Mouse (Mus musculus) forebrain, embryonic 16.5 days (tissue): Measurements from ENCODE around the gene Tnks2. TPM values are rescaled to one million over a fixed set of nuclear protein-coding genes. Genes with fewer than 3 reads are reported as not detected.

Source experiments
- ATAC-seq: fragments of 200-750 bp; cut with Nextera tagmentation; 2 replicates; pipeline ENCODE4 v1.8.0; 2017; ENCODE audit warnings: mild to moderate bottlenecking, moderate library complexity
- H3K27ac ChIP-seq: fragments of 300-500 bp; sonication (generic); 2 replicates; pipeline ENCODE4 v1.5.1; 2014; ENCODE audit warnings: low read length, control low read depth
- H3K27me3 ChIP-seq: fragments of 300-500 bp; sonication (generic); replicated peaks from 2 replicates; pipeline ENCODE4 v1.6.1; 2014; ENCODE audit warnings: low read length; ENCODE audit not compliant: control insufficient read depth, insufficient read depth
- H3K36me3 ChIP-seq: fragments of 300-500 bp; sonication (generic); 2 replicates; pipeline ENCODE4 v1.6.1; 2014; ENCODE audit not compliant: control insufficient read depth, insufficient read depth
- H3K4me1 ChIP-seq: fragments of 300-500 bp; sonication (generic); replicated peaks from 2 replicates; pipeline ENCODE4 v1.6.1; 2014; ENCODE audit warnings: low read length; ENCODE audit not compliant: control insufficient read depth, insufficient read depth
- H3K4me2 ChIP-seq: fragments of 300-500 bp; sonication (generic); 2 replicates; pipeline ENCODE4 v1.6.1; 2014; ENCODE audit warnings: mild to moderate bottlenecking, low read length, control low read depth
- H3K4me3 ChIP-seq: fragments of 300-500 bp; sonication (generic); replicated peaks from 2 replicates; pipeline ENCODE4 v1.5.1; 2014; ENCODE audit warnings: mild to moderate bottlenecking, low read length, control low read depth
- H3K9ac ChIP-seq: fragments of 300-500 bp; sonication (generic); replicated peaks from 2 replicates; pipeline ENCODE4 v1.6.1; 2014; ENCODE audit warnings: low read depth, low read length, control low read depth
- H3K9me3 ChIP-seq: fragments of 300-500 bp; sonication (generic); 2 replicates; pipeline ENCODE4 v1.6.1; 2016; ENCODE audit warnings: low read length; ENCODE audit not compliant: control insufficient read depth
- WGBS: fragments of 180-500 bp; shearing (Covaris S2); extraction: QIAGEN DNeasy Blood & Tissue Kit; methylation state at CpG from one replicate; pipeline ENCODE4 v1.1.7; 2014; 5-methylcytosine and 5-hydroxymethylcytosine counted together
- polyA plus RNA-seq: library from polyadenylated mRNA; unstranded; fragments of >200 nt; fragmentation: Nextera tagmentation; extraction: Ambion mirVana; gene quantifications from 2 replicates; pipeline ENCODE4 v1.2.1, GENCODE M21; 2015

Gene Tnks2
- polyA plus RNA-seq, 1 experiment from 2014 or later = 45.8 TPM

GRCm38 (mm10) chr19:36801856-36802641 is 32.0 kb upstream of the Tnks2 start:
- no peak overlapping the region for H3K4me2 ChIP-seq
- no peak overlapping the region for H3K9ac ChIP-seq
- no peaks in the 10 kb centered on the region for H3K36me3 ChIP-seq
- H3K27me3 ChIP-seq = no peaks in the 10 kb centered on the region
- no peak for ATAC-seq
- H3K4me3 ChIP-seq = no peak overlapping the region
- H3K4me1 ChIP-seq = no peaks in the 10 kb centered on the region
- H3K9me3 ChIP-seq = 0 out of 2 replicates have a peak, but pooled peaks cover 2% of the 10 kb centered on the region
- H3K27ac ChIP-seq = no peak overlapping the region
- 56% methylated on average over 9 of the region's 9 CpGs for WGBS

- H3K4me1 ChIP-seq = no peaks in the 10 kb centered on the region
- no peak for ATAC-seq
- no peak overlapping the region for H3K9ac ChIP-seq
- WGBS = 95% methylated on average over 8 of the region's 8 CpGs
- no peak overlapping the region for H3K4me2 ChIP-seq
- 0 out of 2 replicates have a peak, but pooled peaks cover 2% of the 10 kb centered on the region for H3K9me3 ChIP-seq
- no peaks in the 10 kb centered on the region for H3K36me3 ChIP-seq
- no peak overlapping the region for H3K27ac ChIP-seq
- H3K27me3 ChIP-seq = no peaks in the 10 kb centered on the region
- no peak overlapping the region for H3K4me3 ChIP-seq
Observed at GRCm38 (mm10) chr19:36803403-36803802, 30.6 kb upstream of the Tnks2 start.

DNA sequence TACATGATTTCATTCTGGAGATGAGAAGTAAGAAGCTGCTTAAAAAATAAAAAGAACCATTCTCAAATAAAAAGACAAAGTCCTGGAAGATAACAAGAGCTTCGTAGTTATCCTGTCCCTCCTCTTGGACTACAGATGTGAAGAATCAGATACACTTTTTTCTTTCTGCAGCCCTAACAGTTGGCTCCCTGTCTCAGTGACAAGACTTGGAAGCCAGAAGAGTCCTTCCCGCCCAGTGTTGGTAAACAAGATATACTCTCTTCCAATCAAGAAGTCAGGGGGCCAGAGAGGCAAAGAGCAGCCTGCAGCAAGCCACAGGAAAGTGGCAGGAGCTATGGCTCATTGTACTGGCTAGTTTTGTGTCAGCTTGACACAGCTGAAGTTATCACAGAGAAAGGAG is 27.2 kb upstream of the Tnks2 start:
- ATAC-seq = no peak
- H3K27ac ChIP-seq = no peak overlapping the region
- no peak overlapping the region for H3K9ac ChIP-seq
- no peaks in the 10 kb centered on the region for H3K27me3 ChIP-seq
- no peak overlapping the region for H3K4me2 ChIP-seq
- WGBS = 91% methylated on average over 2 of the region's 2 CpGs
- H3K36me3 ChIP-seq = no peaks in the 10 kb centered on the region
- H3K4me3 ChIP-seq = no peak overlapping the region
- 0 out of 2 replicates have a peak, but pooled peaks cover 2% of the 10 kb centered on the region for H3K9me3 ChIP-seq
- no peaks in the 10 kb centered on the region for H3K4me1 ChIP-seq

GRCm38 (mm10) chr19:36808426-36809105 is 25.5 kb upstream of the Tnks2 start:
- H3K4me1 ChIP-seq = no peaks in the 10 kb centered on the region
- H3K4me3 ChIP-seq = no peak overlapping the region
- no peaks in the 10 kb centered on the region for H3K27me3 ChIP-seq
- no peak overlapping the region for H3K27ac ChIP-seq
- 65% methylated on average over 21 of the region's 21 CpGs for WGBS
- no peaks in the 10 kb centered on the region for H3K36me3 ChIP-seq
- H3K4me2 ChIP-seq = no peak overlapping the region
- H3K9me3 ChIP-seq = no peaks in the 10 kb centered on the region
- no peak overlapping the region for H3K9ac ChIP-seq
- no peak for ATAC-seq

- H3K4me2 ChIP-seq = no peak overlapping the region
- WGBS = 45% methylated on average over 12 of the region's 12 CpGs
- H3K27me3 ChIP-seq = no peaks in the 10 kb centered on the region
- no peak overlapping the region for H3K9ac ChIP-seq
- peak; percentile 63; the same call in 1 of the 2 replicates for ATAC-seq
- H3K4me1 ChIP-seq = no peaks in the 10 kb centered on the region
- no peak overlapping the region for H3K4me3 ChIP-seq
- H3K9me3 ChIP-seq = no peaks in the 10 kb centered on the region
- no peaks in the 10 kb centered on the region for H3K36me3 ChIP-seq
- no peak overlapping the region for H3K27ac ChIP-seq
Observed at GRCm38 (mm10) chr19:36809476-36810168, 24.4 kb upstream of the Tnks2 start.

- Histone ChIP-seq H3K27me3 (no peaks in the 10 kb centered on the region), H3K9me3 (no peaks in the 10 kb centered on the region), H3K4me3 (no peak overlapping the region), H3K27ac (no peak overlapping the region), H3K4me1 (peaks cover 2% of the 10 kb centered on the region; the same call in 1 of the 2 replicates), H3K9ac (no peak overlapping the region), H3K36me3 (no peaks in the 10 kb centered on the region), H3K4me2 (no peak overlapping the region)
- 43% methylated on average over 8 of the region's 8 CpGs for WGBS
- ATAC-seq = no peak
Observed at GRCm38 (mm10) chr19:36812011-36812410, 22.0 kb upstream of the Tnks2 start.

DNA sequence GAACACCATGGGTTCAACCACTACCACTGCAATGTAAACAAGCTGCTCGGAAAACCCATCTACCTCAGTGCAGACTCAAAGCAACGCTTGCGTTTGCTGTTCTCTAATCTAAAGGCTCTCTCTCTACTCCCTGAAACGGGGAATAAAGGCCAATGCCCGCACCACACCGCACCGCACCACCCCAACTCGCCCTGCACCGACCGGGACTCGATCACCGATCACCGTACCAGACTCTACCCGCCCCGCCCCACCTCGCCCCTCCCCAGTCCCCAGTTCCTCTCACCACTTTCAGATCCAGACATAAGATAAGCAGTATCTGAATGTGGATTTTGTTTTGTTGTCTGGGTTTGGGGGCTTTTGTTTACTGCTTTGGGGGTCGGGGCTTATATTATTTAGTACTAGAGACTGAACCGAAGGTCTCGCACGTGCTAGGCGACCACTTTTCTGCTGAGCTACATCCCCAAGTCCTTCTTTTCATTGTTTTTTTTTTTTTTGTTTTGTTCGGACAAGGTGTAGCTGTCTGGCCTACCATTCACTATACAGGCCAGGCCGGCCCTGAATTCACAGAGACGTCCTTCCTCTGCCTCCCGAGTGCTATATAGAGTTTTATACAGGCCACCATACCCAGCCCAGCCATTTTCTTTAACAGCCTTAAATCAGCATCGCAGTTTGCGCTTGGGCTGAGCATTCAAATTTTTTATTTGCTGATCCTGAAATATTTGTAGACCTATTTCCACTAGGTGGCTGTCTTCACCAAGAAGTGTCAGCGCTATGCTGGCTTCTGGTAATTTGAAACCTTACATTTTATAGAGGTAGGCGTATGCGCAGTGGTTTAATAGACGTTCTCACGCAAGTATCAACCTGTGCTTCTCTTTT is 18.4 kb upstream of the Tnks2 start:
- Histone ChIP-seq H3K4me3 (peak overlapping the region; percentile 13; the same call in 1 of the 2 replicates), H3K9ac (peak overlapping the region; percentile 44; the same call in 1 of the 2 replicates), H3K27ac (no peak overlapping the region), H3K36me3 (no peaks in the 10 kb centered on the region), H3K27me3 (no peaks in the 10 kb centered on the region), H3K4me1 (peaks cover 11% of the 10 kb centered on the region), H3K9me3 (no peaks in the 10 kb centered on the region), H3K4me2 (peak overlapping the region; percentile 52)
- WGBS = 13% methylated on average over 32 of the region's 32 CpGs
- peak; percentile 70 for ATAC-seq

DNA sequence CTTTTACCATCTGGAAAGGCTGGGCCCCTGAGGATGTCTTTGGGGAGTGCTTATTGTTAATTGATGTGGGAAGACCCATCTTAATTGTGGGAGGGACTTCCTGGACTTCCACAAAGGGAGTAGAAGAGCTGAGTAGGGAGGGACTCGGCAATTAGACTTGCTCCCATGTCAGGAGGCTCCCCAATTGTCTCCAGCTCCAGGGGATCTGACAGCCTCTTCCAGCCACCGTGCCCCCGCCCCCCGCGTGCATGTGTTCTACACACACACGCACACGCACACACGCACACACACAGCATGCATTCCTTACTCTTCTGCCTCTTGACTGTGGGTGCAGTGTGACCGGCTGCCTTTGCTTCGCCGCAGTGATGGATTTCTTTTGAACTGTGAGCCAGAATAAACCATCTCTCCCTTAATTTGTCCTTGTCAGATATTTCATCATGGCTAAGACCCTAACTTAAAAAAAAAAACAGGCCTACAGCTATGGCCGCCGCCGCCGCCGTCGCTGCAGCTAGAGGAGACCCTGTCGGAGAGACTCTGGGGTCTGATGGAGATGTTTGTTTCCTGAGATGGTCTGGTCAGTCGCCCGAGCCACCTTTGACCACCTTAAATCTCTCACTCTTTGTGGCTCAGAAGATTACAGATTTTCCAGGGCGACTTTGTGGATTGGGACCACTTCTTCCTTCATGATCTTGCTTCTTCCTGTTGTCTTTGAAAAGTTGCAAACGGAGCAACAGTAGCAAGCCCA is 15.7 kb upstream of the Tnks2 start:
- no peak overlapping the region for H3K27ac ChIP-seq
- 6% methylated on average over 22 of the region's 22 CpGs for WGBS
- H3K36me3 ChIP-seq = no peaks in the 10 kb centered on the region
- H3K4me2 ChIP-seq = peak overlapping the region; percentile 60
- peak overlapping the region; percentile 60 for H3K9ac ChIP-seq
- H3K4me3 ChIP-seq = peak overlapping the region; percentile 44
- no peaks in the 10 kb centered on the region for H3K27me3 ChIP-seq
- H3K4me1 ChIP-seq = peaks cover 11% of the 10 kb centered on the region
- peak; percentile 55 for ATAC-seq
- no peaks in the 10 kb centered on the region for H3K9me3 ChIP-seq
